Mouse (Mus musculus): ENCODE results near the gene Nxpe2.

The Nxpe2 gene

DNA sequence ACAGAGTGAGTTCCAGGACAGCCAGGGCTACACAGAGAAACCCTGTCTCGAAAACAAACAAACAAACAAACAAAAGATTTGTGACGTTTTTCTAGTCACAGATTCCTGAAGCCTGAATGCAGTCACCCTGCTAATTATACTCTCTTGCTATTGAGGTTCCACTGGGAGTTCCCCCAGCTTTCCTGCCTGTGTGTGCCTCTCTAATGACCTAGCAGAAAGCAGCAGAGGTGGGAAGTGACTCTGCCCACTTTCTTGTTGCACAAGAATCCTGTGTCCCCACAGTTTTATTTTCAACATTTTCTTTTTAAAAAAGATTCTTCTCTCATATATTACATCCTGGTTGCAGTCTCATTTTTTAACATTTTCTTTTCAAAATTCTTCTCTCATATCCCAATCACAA lies 58.5 kb downstream of the Nxpe2 start:
- no peak for DNase-seq

DNA sequence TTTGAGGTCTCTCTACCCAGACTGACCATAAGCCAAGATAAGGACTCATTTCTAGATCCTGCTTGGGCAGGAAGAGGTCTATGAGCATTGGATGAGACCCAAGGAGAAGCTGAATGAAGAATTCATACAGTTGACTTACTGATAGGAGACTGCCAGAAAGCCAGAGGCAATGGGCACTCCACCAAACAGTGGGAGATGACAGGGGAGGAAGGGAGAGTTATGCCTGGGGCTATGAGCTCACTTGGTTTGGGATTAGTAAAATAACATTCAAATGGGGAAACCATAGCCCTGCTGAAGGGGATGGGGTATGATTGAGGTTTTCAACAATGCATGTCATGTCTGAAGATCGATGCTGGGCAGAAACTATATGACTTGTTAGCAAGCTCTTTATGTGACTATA lies 63.0 kb downstream of the Nxpe2 start:
- DNase-seq = peak in 1 of 2 experiments; percentile 5

DNA sequence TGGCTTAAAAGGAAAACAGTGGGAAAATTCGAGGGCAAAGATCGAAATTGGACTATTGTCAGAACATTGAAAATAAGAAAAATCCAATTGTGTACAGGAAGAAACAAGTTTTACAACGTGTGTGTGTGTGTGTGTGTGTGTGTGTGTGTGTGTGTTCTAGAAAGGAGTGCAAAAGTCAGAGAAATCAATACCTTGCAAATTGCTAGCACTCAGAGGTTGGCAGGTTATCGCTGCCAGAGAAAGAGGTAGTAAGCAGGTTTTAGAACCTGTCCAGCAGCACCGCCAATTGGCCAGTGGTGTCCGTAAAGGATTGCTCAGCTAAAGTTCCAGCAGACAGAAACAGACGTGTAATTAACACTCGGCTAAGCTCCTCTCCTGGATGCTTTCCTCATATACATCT lies 69.0 kb downstream of the Nxpe2 start:
- no peak for DNase-seq

DNA sequence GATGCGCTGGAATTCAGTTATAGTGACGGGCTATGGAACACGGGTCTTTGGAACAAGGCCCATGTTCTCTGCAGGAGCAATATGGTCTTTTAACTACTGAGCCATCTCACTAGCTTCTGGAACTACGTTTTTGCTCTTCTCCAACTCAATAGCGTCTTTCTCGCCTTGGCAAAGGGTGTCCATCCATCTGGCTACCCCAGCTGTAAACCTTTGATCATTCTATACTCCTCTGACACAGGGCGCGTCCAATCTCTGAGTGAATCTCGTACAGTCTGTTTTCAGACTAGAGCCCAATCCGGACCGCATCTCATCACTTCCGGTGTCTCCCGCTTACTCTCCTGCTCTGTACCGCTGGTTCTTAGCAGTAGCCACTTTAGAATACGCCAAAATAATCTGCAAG lies 76.4 kb downstream of the Nxpe2 start:
- DNase-seq = no peak
